Comparison of ENCODE assay signal across 10 mouse cellular contexts in the genomic region with DNA sequence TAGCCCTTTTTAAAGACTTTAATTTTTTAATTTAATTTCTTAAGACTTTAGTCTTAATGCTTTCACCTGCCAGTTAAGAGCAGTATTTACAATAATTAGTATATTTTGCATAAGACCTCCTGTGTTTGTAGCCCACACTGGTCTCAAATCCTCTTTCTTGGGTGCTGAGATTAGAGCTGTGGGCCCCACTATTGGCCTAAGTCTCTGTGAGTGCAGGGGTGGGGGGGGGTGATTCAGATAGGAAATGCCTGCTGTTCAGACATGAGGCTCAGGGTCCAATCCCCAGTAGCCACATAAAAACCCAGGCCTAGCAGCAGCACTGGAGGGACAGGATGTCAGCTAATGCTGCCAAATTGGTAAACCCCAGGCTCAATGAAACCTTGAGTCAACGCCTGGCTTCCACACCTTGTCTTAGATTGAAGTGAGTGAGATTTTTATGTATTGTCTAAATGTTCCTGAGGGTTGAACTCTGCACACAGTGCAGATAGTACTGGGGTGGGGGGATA. TPM values are rescaled to one million over a fixed set of nuclear protein-coding genes. Genes with fewer than 3 reads are reported as not detected.
DNase-seq lines count a peak whose midpoint lies in the region; ATAC-seq and TF ChIP-seq lines count a peak whose summit lies in the region.
"Had no signal": no experiment of that assay in that cellular context is flagged by ENCODE, and none has a peak within 500 bp of the region (broad histone marks: within the 10 kb centered on the region; RNA-seq: fewer than 3 reads in every experiment).

No protein-coding gene starts in this region.

- TF ChIP-seq POLR2A in limb, embryonic 14.5 days (IDR thresholded peaks at IDR 0.05; ENCODE audit: borderline replicate concordance, extremely low read depth, insufficient read depth, insufficient read length), result no peak

- H3K27ac ChIP-seq in hindbrain, embryonic 11.5 days (ENCODE audit: low read depth, low read length), result no peak overlapping the region
- no peak overlapping the region for H3K27ac ChIP-seq in hindbrain, postnatal 0 days
- no peak overlapping the region for H3K27ac ChIP-seq in ES-E14 (ENCODE audit: insufficient read depth, low read depth, low read length, poor library complexity, severe bottlenecking)
- H3K27ac ChIP-seq in limb, embryonic 14.5 days (replicated peaks; ENCODE audit: low read depth, low read length), result no peak overlapping the region

- H3K4me3 ChIP-seq in hindbrain, embryonic 11.5 days (ENCODE audit: low read depth, low read length), result no peak overlapping the region
- H3K4me3 ChIP-seq in hindbrain, postnatal 0 days (ENCODE audit: low read length), result no peak overlapping the region
- H3K4me3 ChIP-seq in ES-E14 (ENCODE audit: insufficient read depth in 1 of 2, low read depth in 1 of 2, low read length in 2 of 2, poor library complexity in 1 of 2, severe bottlenecking in 1 of 2), result peak overlapping the region; percentile 23 to 52
- H3K4me3 ChIP-seq in limb, embryonic 14.5 days (replicated peaks; ENCODE audit: low read length), result no peak overlapping the region

- TF ChIP-seq CTCF in hindbrain, postnatal 0 days (IDR thresholded peaks at IDR 0.05; ENCODE audit: low read depth), result no peak

- peaks cover 15% of the 10 kb centered on the region for H3K36me3 ChIP-seq in hindbrain, embryonic 11.5 days (ENCODE audit: control insufficient read depth, insufficient read depth, low read length)
- peaks cover 38% of the 10 kb centered on the region for H3K36me3 ChIP-seq in hindbrain, postnatal 0 days (ENCODE audit: insufficient read depth, low read length)
- H3K36me3 ChIP-seq in ES-E14 (ENCODE audit: control insufficient read depth, insufficient read depth, low read length, poor library complexity, severe bottlenecking), result peaks cover 75% of the 10 kb centered on the region
- peaks cover 63% of the 10 kb centered on the region for H3K36me3 ChIP-seq in limb, embryonic 14.5 days (ENCODE audit: control insufficient read depth, insufficient read depth, low read length)

- peak; percentile 15 for DNase-seq in hindbrain, embryonic 11.5 days (ENCODE audit: low spot score)
- DNase-seq in hindbrain, postnatal 0 days (ENCODE audit: low spot score), result no peak
- peak; percentile 43 for DNase-seq in CD4-positive, CD25-positive, alpha-beta regulatory T cell, adult 2 months (ENCODE audit: low read depth, low spot score)
- no peak for DNase-seq in ES-E14 (ENCODE audit: low read depth, low spot score)
- DNase-seq in limb, embryonic 14.5 days (ENCODE audit: low spot score), result no peak
- no peak for DNase-seq in cerebellum, adult 9-11 months

- peaks cover 4% of the 10 kb centered on the region; the same call in 1 of the 2 replicates for H3K4me1 ChIP-seq in hindbrain, embryonic 11.5 days (replicated peaks; ENCODE audit: control insufficient read depth, insufficient read depth, low read length)
- peaks cover 18% of the 10 kb centered on the region for H3K4me1 ChIP-seq in hindbrain, postnatal 0 days (ENCODE audit: insufficient read depth, low read length)
- H3K4me1 ChIP-seq in ES-E14 (ENCODE audit: control insufficient read depth in 2 of 2, insufficient read depth in 2 of 2, low read length in 2 of 2, poor library complexity in 1 of 2), result peaks cover under 1 to 9% of the 10 kb centered on the region in 2 experiments; a peak in 2 of 4 replicates
- H3K4me1 ChIP-seq in limb, embryonic 14.5 days (ENCODE audit: control insufficient read depth, insufficient read depth, low read length), result peaks cover 29% of the 10 kb centered on the region

- H3K27me3 ChIP-seq in hindbrain, embryonic 11.5 days (ENCODE audit: control insufficient read depth, insufficient read depth, low read length), result no peaks in the 10 kb centered on the region
- no peaks in the 10 kb centered on the region for H3K27me3 ChIP-seq in hindbrain, postnatal 0 days (ENCODE audit: insufficient read depth, low read length)
- no peaks in the 10 kb centered on the region for H3K27me3 ChIP-seq in limb, embryonic 14.5 days (ENCODE audit: control insufficient read depth, insufficient read depth, low read length)

- ATAC-seq in hindbrain, embryonic 11.5 days (ENCODE audit: low FRiP score), result no peak
- no peak for ATAC-seq in hindbrain, postnatal 0 days
- ATAC-seq in limb, embryonic 14.5 days (ENCODE audit: low FRiP score, low read depth), result no peak
- no peak for ATAC-seq in frontal cortex, adult (ENCODE audit: low TSS enrichment)

- H3K9me3 ChIP-seq in hindbrain, embryonic 11.5 days (ENCODE audit: control insufficient read depth, low read length), result no peaks in the 10 kb centered on the region
- no peaks in the 10 kb centered on the region for H3K9me3 ChIP-seq in hindbrain, postnatal 0 days (ENCODE audit: low read length)
- no peaks in the 10 kb centered on the region for H3K9me3 ChIP-seq in ES-E14 (ENCODE audit: control insufficient read depth, insufficient read depth, low read depth, low read length)
- no peaks in the 10 kb centered on the region for H3K9me3 ChIP-seq in limb, embryonic 14.5 days (ENCODE audit: control insufficient read depth, low read length)

- no peak overlapping the region for H3K9ac ChIP-seq in hindbrain, embryonic 11.5 days (ENCODE audit: low read depth, low read length)
- no peak overlapping the region for H3K9ac ChIP-seq in hindbrain, postnatal 0 days (replicated peaks; ENCODE audit: low read length)
- peak overlapping the region; percentile 66; the same call in 1 of the 2 replicates for H3K9ac ChIP-seq in ES-E14 (ENCODE audit: insufficient read depth, low read depth, low read length, poor library complexity, severe bottlenecking)
- no peak overlapping the region for H3K9ac ChIP-seq in limb, embryonic 14.5 days (ENCODE audit: low read depth, low read length, severe bottlenecking)

- in situ Hi-C loops in ES-E14 (cut with MboI; ENCODE audit: low sequenced_read_pairs in 2 of 2, unreplicated experiment in 2 of 2), result no loop called here

- no peak overlapping the region; the same call in 1 of the 2 replicates for H3K4me2 ChIP-seq in hindbrain, embryonic 11.5 days (replicated peaks; ENCODE audit: low read depth, low read length)
- no peak overlapping the region for H3K4me2 ChIP-seq in hindbrain, postnatal 0 days (ENCODE audit: low read depth, low read length)
- H3K4me2 ChIP-seq in limb, embryonic 14.5 days (replicated peaks; ENCODE audit: low read depth, low read length, severe bottlenecking), result peak overlapping the region; percentile 27

- WGBS in hindbrain, embryonic 11.5 days, result 90% methylated on average over 1 of the region's 1 CpGs
- WGBS in hindbrain, postnatal 0 days, result 79% methylated on average over 1 of the region's 1 CpGs
- 35% methylated on average over 1 of the region's 1 CpGs for WGBS in limb, embryonic 14.5 days

TF ChIP-seq in ES-E14, 5 proteins besides CTCF, POLR2A, EP300 and RAD21:
- no peak for TF ChIP-seq CHD2 (IDR thresholded peaks at IDR 0.05; ENCODE audit: low read depth, low read length)
- TF ChIP-seq HCFC1 (IDR thresholded peaks at IDR 0.05; ENCODE audit: borderline replicate concordance, insufficient read depth, low read length), result no peak
- TF ChIP-seq ZNF384 (IDR thresholded peaks at IDR 0.05; ENCODE audit: low read depth, low read length), result no peak
- no peak for TF ChIP-seq ZC3H11A (IDR thresholded peaks at IDR 0.05; ENCODE audit: borderline replicate concordance, low read depth, low read length)
- no peak for TF ChIP-seq MAFK (IDR thresholded peaks at IDR 0.05; ENCODE audit: insufficient read depth, low read depth, low read length)
TF ChIP-seq in ES-E14: peak in this region for 0.

RNA-seq across cellular contexts. Expression of gene Eno1, which starts 3.9 kb away (rescaled TPM):
- 1,515 and 1,668 TPM in 2 replicates for polyA plus RNA-seq in hindbrain, embryonic 11.5 days (2014; fragmentation: Nextera tagmentation; extraction: Ambion mirVana)
- total RNA-seq in hindbrain, postnatal 0 days (2014; rRNA removed), result 538 and 549 TPM in 2 replicates
- 1,243 and 1,257 TPM in 2 replicates for polyA plus RNA-seq in hindbrain, postnatal 0 days (2015; fragmentation: Nextera tagmentation; extraction: Ambion mirVana)
- 824 and 994 TPM in 2 replicates for total RNA-seq in ES-E14 (2012; rRNA removed)
- 675 and 907 TPM in 2 replicates for polyA plus RNA-seq in limb, embryonic 14.5 days (2012; rRNA removed)
- polyA plus RNA-seq in limb, embryonic 14.5 days (2014; fragmentation: Nextera tagmentation; extraction: Ambion mirVana), result 1,291 and 1,302 TPM in 2 replicates

RNA-seq across cellular contexts. Expression of gene Car6, which starts 39.3 kb away (rescaled TPM):
- polyA plus RNA-seq in hindbrain, embryonic 11.5 days (2014; fragmentation: Nextera tagmentation; extraction: Ambion mirVana), result 0.21 TPM in 1 of 2 replicates, not detected in the other
- total RNA-seq in hindbrain, postnatal 0 days (2014; rRNA removed), result not detected in 2 replicates
- not detected in 2 replicates for polyA plus RNA-seq in hindbrain, postnatal 0 days (2015; fragmentation: Nextera tagmentation; extraction: Ambion mirVana)
- 0.18 and 0.21 TPM in 2 replicates for total RNA-seq in ES-E14 (2012; rRNA removed)
- polyA plus RNA-seq in limb, embryonic 14.5 days (2012; rRNA removed), result 0.14 and 0.26 TPM in 2 replicates
- polyA plus RNA-seq in limb, embryonic 14.5 days (2014; fragmentation: Nextera tagmentation; extraction: Ambion mirVana), result 0.14 TPM in 1 of 2 replicates, not detected in the other
- total RNA-seq: left cerebral cortex, postnatal 25 days had no signal
- polyA plus RNA-seq: inflammation-experienced regulatory T-cells, adult 6 months; small intestine, adult 2 months had no signal

RNA-seq across cellular contexts. Expression of gene Rere, which starts 41.0 kb away (rescaled TPM):
- polyA plus RNA-seq in hindbrain, embryonic 11.5 days (2014; fragmentation: Nextera tagmentation; extraction: Ambion mirVana), result 40.5 and 50.0 TPM in 2 replicates
- total RNA-seq in hindbrain, postnatal 0 days (2014; rRNA removed), result 31.2 and 32.9 TPM in 2 replicates
- 25.0 and 25.9 TPM in 2 replicates for polyA plus RNA-seq in hindbrain, postnatal 0 days (2015; fragmentation: Nextera tagmentation; extraction: Ambion mirVana)
- 21.7 and 24.8 TPM in 2 replicates for total RNA-seq in ES-E14 (2012; rRNA removed)
- 43.3 and 51.3 TPM in 2 replicates for polyA plus RNA-seq in limb, embryonic 14.5 days (2012; rRNA removed)
- polyA plus RNA-seq in limb, embryonic 14.5 days (2014; fragmentation: Nextera tagmentation; extraction: Ambion mirVana), result 28.5 and 32.3 TPM in 2 replicates

Comparison
In these comparisons a context has a peak if more than half of its experiments do, and no peak if none do; other contexts are left out.
1. DNase-seq: peak in hindbrain, embryonic 11.5 days (single experiment) and CD4-positive, CD25-positive, alpha-beta regulatory T cell, adult 2 months (single experiment); none in hindbrain, postnatal 0 days (single experiment), ES-E14 (single experiment), limb, embryonic 14.5 days (single experiment) and cerebellum, adult 9-11 months (single experiment).
2. H3K4me3 ChIP-seq: peak in ES-E14 (2 of 2); none in hindbrain, embryonic 11.5 days (single experiment), hindbrain, postnatal 0 days (single experiment) and limb, embryonic 14.5 days (single experiment).